Mouse (Mus musculus) testis, postnatal 14 days (tissue): ENCODE results near the gene Aamdc.

Experiments used
- DNase-seq: peaks from one replicate; pipeline ENCODE4 v3.0.0; 2021; ENCODE audit warnings: low spot score

The Aamdc gene

DNA sequence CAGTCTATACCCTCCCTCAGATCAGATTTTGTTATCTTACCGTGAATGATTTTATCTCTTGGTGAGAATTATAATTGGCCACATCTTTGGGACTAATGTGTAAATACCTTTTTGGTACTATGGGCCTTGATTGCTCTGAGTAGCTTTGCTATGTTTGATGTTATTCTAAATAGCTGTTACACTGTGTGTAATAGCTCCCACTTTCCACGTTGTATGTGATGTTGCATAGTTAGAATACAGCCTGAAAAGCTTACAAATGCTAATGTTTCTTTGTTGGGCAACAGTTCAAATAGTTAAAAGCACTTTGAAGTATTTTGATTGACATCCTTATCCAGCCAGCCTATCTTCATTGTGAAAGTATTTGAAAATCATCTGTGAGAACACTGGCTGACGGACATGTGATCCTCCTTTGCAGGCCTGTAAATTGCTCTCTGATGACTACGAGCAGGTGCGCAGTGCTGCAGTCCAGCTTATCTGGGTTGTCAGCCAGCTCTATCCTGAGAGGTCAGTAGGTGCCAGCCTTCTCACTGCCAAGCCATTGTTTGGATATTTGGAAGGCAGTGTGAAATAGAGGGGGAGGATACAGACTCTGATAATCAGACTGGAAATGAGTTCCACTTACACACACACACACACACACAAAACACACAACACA is 78.6 kb downstream of the Aamdc start:
- DNase-seq = peak; percentile 32
